Mouse (Mus musculus) neural tube, embryonic 14.5 days (tissue): Measurements from ENCODE around the gene Defb5. TPM values are rescaled to one million over a fixed set of nuclear protein-coding genes. Genes with fewer than 3 reads are reported as not detected.
"Not testable (repeated sequence)": the region's sequence is repeated elsewhere in the genome, so short reads cannot be mapped to it uniquely, and the experiment has no call there.

Experiments used
- ATAC-seq: fragments of 200-750 bp; cut with Nextera tagmentation; 2 replicates; pipeline ENCODE4 v1.8.0; 2017; ENCODE audit warnings: low read depth, mild to moderate bottlenecking, moderate TSS enrichment, moderate library complexity
- H3K27ac ChIP-seq: fragments of 300-500 bp; sonication (generic); 2 replicates; pipeline ENCODE4 v1.5.1; 2014; ENCODE audit warnings: low read depth, mild to moderate bottlenecking, control low read depth, low read length, moderate library complexity, mixed read lengths
- H3K27me3 ChIP-seq: fragments of 300-500 bp; sonication (generic); 2 replicates; pipeline ENCODE4 v1.6.1; 2014; ENCODE audit warnings: low read length; ENCODE audit not compliant: control insufficient read depth, insufficient read depth
- H3K36me3 ChIP-seq: fragments of 300-500 bp; sonication (generic); 2 replicates; pipeline ENCODE4 v1.6.1; 2014; ENCODE audit warnings: low read length, mixed read lengths; ENCODE audit not compliant: control insufficient read depth, insufficient read depth
- H3K4me1 ChIP-seq: fragments of 300-500 bp; sonication (generic); 2 replicates; pipeline ENCODE4 v1.6.1; 2014; ENCODE audit warnings: low read length; ENCODE audit not compliant: control insufficient read depth, insufficient read depth
- H3K4me2 ChIP-seq: fragments of 300-500 bp; sonication (generic); 2 replicates; pipeline ENCODE4 v1.6.1; 2014; ENCODE audit warnings: mild to moderate bottlenecking, low read depth, low read length, control low read depth
- H3K4me3 ChIP-seq: fragments of 300-500 bp; sonication (generic); 2 replicates; pipeline ENCODE4 v1.5.1; 2014; ENCODE audit warnings: low read depth, low read length, control low read depth, mixed read lengths
- H3K9ac ChIP-seq: fragments of 300-500 bp; sonication (generic); replicated peaks from 2 replicates; pipeline ENCODE4 v1.6.1; 2014; ENCODE audit warnings: low read depth, mild to moderate bottlenecking, control low read depth, low read length, mixed read lengths
- H3K9me3 ChIP-seq: fragments of 300-500 bp; sonication (generic); 2 replicates; pipeline ENCODE4 v1.6.1; 2016; ENCODE audit warnings: low read length; ENCODE audit not compliant: control insufficient read depth
- WGBS: fragments of 180-500 bp; shearing (Covaris S2); extraction: QIAGEN DNeasy Blood & Tissue Kit; methylation state at CpG from one replicate; pipeline ENCODE4 v1.1.7; 2014; 5-methylcytosine and 5-hydroxymethylcytosine counted together
- polyA plus RNA-seq: library from polyadenylated mRNA; unstranded; fragments of >200 nt; fragmentation: Nextera tagmentation; extraction: Ambion mirVana; gene quantifications from 2 replicates; pipeline ENCODE4 v1.2.1, GENCODE M21; 2014

Defb5 gene
- polyA plus RNA-seq, result not detected in 2 replicates

DNA sequence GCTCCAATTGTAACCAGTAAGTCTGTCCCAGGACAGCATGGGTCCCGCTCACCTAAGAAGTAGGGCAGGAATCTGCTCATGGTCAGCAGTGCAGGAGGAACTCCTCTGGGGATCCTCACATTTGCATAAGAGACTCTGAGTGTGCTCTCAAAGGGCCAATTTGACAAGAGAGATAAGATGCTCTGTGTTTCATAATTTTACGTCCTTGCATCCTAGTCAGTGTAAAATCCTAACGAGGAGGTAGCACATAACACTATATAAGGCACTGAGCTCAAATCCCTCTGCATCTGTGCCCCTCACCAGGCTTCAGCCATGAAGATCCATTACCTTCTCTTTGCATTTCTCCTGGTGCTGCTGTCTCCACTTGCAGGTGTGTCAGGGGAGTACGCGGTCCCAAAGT is at the start of gene Defb5:
Gene Defb5, plus strand, starts transcription at position 301 of the 400 bp plus-strand sequence.
- WGBS, result 95% methylated on average over 5 of the region's 5 CpGs
- no peak for ATAC-seq
- H3K27me3 ChIP-seq, result no peaks in the 10 kb centered on the region
- H3K9me3 ChIP-seq, result no peaks in the 10 kb centered on the region
- H3K27ac ChIP-seq, result no peak within 1 kb of the TSS
- H3K4me2 ChIP-seq, result no peak within 1 kb of the TSS
- H3K9ac ChIP-seq, result no peak within 1 kb of the TSS
- H3K4me3 ChIP-seq, result no peak within 1 kb of the TSS
- no peaks in the 10 kb centered on the region for H3K36me3 ChIP-seq
- H3K4me1 ChIP-seq, result no peaks in the 10 kb centered on the region

DNA sequence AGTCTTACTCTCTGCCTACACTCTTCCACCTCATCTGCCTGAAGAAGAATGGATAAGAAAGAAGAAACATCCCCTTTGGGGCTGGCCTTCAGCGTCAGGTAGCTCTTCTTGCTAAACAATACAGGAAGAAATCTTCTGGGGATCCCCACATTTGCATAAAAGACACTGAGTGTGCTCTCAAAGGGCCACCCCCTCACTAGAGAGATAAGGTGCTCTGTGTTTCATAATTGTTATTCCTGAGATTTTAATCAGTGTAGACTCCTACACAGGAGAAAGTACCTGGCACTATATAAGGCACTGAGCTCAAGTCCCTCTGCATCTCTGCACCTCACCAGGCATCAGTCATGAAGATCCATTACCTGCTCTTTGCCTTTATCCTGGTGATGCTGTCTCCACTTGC is 22.2 kb upstream of the Defb5 start, which contains the start of gene Defb6:
Gene Defb6, plus strand, starts transcription at position 318 of the 400 bp plus-strand sequence.
- H3K27me3 ChIP-seq, result no peaks in the 10 kb centered on the region
- H3K36me3 ChIP-seq, result no peaks in the 10 kb centered on the region
- H3K27ac ChIP-seq, result no peak within 1 kb of the TSS
- no peak for ATAC-seq
- 61% methylated on average over 1 of the region's 1 CpGs for WGBS
- no peaks in the 10 kb centered on the region; the same call in 1 of the 2 replicates for H3K9me3 ChIP-seq
- H3K4me3 ChIP-seq, result no peak within 1 kb of the TSS
- H3K4me2 ChIP-seq, result no peak within 1 kb of the TSS
- H3K9ac ChIP-seq, result no peak within 1 kb of the TSS
- H3K4me1 ChIP-seq, result no peaks in the 10 kb centered on the region

DNA sequence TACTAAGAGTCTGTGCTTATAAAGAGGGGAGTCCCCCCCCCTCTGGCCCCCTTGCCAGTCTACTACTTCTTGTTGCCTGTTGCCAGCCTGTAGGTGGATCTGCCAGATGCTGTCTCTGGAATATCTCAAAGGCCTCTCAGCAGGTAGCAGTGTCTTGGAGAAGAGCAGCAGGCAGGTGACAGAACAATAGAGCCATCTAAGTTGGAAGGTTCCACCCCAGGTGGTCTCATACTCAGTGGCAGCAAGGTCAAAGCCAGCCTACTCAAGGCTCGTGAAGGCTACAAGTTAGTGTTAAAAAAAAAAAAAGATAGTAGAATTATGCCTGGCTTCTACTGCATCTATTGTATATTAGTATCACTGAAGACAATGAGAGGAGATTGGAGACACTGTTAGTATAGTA is 9.3 kb upstream of the Defb5 start:
- Histone ChIP-seq H3K27me3 (no peaks in the 10 kb centered on the region), H3K27ac (no peak overlapping the region), H3K36me3 (no peaks in the 10 kb centered on the region), H3K4me1 (no peaks in the 10 kb centered on the region), H3K9ac (no peak overlapping the region), H3K4me2 (no peak overlapping the region), H3K9me3 (0 out of 2 replicates have a peak, but pooled peaks cover 2% of the 10 kb centered on the region), H3K4me3 (no peak overlapping the region)
- no peak for ATAC-seq
- WGBS, result 49% methylated on average over 1 of the region's 1 CpGs

DNA sequence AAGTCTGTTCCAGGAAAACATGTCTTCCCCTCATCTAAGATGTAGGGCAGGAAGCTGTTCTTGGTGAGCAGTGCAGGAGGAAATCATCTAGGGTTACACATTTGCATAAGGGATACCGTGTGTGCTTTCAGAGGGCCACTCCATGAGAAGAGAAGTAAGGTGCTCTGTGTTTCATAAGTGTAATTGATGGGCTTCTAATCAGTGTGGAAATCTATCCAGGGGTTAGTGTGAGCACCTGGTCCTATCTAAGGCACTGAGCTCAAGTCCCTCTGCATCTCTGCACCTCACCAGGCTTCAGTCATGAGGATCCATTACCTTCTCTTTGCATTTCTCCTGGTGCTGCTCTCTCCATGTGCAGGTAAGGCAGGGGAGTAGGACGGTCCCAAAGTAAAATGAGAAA is 7.8 kb upstream of the Defb5 start, which contains the start of gene Defb46:
Gene Defb46, plus strand, starts transcription at position 301 of the 400 bp plus-strand sequence.
- Histone ChIP-seq H3K27me3 (no peaks in the 10 kb centered on the region), H3K4me1 (no peaks in the 10 kb centered on the region), H3K4me2 (no peak within 1 kb of the TSS), H3K9ac (no peak within 1 kb of the TSS), H3K4me3 (no peak within 1 kb of the TSS), H3K9me3 (no peaks in the 10 kb centered on the region), H3K27ac (no peak within 1 kb of the TSS), H3K36me3 (no peaks in the 10 kb centered on the region)
- no peak for ATAC-seq
- WGBS, result 86% methylated on average over 2 of the region's 2 CpGs

DNA sequence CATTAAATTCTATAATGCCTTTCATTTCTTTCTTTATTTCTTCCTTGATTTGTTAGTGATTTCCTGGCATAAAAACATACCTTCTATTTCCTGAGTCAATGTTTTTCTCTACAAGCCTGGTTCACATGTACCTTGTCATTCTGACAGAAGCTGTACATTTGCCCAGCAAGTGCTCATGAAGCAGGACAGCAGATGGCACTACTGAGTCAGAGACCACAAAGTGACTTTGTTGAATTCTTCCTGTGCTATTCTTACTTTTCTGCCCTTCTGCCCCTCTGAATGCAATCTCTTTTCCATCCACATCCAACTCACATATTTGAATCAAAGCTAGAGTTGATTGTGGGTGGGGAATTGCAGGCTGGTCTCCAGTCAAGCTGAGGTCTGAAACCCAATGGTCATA is 10.8 kb downstream of the Defb5 start:
- Histone ChIP-seq H3K9ac (no peak overlapping the region), H3K27me3 (no peaks in the 10 kb centered on the region), H3K4me2 (no peak overlapping the region), H3K9me3 (no peaks in the 10 kb centered on the region), H3K4me1 (no peaks in the 10 kb centered on the region), H3K4me3 (no peak overlapping the region), H3K36me3 (no peaks in the 10 kb centered on the region), H3K27ac (no peak overlapping the region)
- ATAC-seq, result no peak

DNA sequence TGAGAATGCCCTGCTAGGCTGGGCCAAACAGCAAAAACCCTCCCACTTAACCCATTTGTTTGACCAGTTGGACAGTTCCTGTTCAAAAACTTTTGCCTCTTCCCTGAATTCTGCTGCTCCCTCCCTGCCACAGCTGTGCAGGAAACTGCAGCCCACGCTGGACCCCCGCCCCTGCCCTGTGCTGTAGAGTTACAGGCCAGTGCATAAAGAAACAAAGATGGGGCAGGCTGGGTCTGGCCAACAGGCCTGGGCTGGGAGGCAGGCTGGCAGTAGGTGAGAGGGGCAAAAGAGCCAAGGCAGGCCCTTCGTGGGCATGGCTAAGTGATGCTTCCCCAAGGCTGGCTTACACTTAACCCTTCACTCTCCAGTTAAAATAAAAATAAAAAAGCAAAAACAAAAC is 12.3 kb downstream of the Defb5 start:
- H3K27me3 ChIP-seq, result no peaks in the 10 kb centered on the region
- H3K4me2 ChIP-seq, result no peak overlapping the region
- no peak for ATAC-seq
- WGBS, result 52% methylated on average over 3 of the region's 3 CpGs
- H3K36me3 ChIP-seq, result no peaks in the 10 kb centered on the region
- no peak overlapping the region for H3K4me3 ChIP-seq
- H3K9me3 ChIP-seq, result no peaks in the 10 kb centered on the region
- no peak overlapping the region for H3K9ac ChIP-seq
- H3K4me1 ChIP-seq, result no peaks in the 10 kb centered on the region
- H3K27ac ChIP-seq, result no peak overlapping the region

DNA sequence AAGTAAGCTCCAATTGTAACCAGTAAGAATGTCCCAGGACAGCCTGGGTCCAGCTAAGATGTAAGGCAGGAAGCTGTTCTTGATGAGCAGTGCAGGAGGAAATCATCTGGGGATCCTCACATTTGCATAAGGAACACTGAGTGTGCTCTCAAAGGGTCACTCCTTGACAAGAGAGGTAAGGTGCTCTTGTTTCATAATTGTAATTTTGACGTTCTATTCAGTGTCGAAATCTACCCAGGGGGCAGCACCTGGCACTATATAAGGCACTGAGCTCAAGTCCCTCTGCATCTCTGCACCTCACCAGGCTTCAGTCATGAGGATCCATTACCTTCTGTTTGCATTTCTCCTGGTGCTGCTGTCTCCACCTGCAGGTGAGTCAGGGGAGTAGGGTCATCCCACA is 45.7 kb downstream of the Defb5 start, which contains the start of gene Defb3:
Gene Defb3, plus strand, starts transcription at position 301 of the 400 bp plus-strand sequence.
- not testable (repeated sequence) for H3K9me3 ChIP-seq, H3K4me2 ChIP-seq, H3K27me3 ChIP-seq, ATAC-seq, H3K9ac ChIP-seq, H3K4me1 ChIP-seq, H3K4me3 ChIP-seq, H3K27ac ChIP-seq, H3K36me3 ChIP-seq
- WGBS, result 29% methylated on average over 2 of the region's 2 CpGs

DNA sequence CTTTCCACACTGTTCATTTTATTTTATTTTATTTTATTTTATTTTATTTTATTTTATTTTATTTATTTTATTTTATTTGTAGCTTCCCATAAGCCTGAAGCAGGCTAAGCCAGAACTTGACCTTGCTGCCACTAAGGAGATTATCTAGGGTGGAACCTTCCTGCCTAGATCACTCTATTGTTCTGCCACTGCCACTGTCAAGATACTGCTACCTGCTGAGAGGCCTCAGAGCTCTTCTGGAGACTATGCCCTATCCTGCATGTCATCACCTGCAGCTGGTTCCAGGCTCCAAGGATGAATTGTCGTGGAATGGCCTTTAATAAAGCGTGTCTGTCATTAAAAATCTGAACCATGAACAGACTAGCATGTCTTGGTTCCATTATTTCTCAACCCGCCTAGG is 51.0 kb downstream of the Defb5 start:
- not testable (repeated sequence) for H3K4me1 ChIP-seq, H3K27ac ChIP-seq, H3K9me3 ChIP-seq, H3K4me3 ChIP-seq, H3K4me2 ChIP-seq, ATAC-seq, H3K9ac ChIP-seq, H3K36me3 ChIP-seq, H3K27me3 ChIP-seq
- 74% methylated on average over 3 of the region's 3 CpGs for WGBS
